Mouse (Mus musculus) naive thymus-derived CD4-positive, alpha-beta T cell, adult 2 months (primary cell): ENCODE measurements around the gene Gli1.

Experiments
- DNase-seq: peaks from one replicate; pipeline ENCODE4 v3.0.0-alpha.2; 2011; ENCODE audit warnings: low read depth

Gene Gli1

DNA sequence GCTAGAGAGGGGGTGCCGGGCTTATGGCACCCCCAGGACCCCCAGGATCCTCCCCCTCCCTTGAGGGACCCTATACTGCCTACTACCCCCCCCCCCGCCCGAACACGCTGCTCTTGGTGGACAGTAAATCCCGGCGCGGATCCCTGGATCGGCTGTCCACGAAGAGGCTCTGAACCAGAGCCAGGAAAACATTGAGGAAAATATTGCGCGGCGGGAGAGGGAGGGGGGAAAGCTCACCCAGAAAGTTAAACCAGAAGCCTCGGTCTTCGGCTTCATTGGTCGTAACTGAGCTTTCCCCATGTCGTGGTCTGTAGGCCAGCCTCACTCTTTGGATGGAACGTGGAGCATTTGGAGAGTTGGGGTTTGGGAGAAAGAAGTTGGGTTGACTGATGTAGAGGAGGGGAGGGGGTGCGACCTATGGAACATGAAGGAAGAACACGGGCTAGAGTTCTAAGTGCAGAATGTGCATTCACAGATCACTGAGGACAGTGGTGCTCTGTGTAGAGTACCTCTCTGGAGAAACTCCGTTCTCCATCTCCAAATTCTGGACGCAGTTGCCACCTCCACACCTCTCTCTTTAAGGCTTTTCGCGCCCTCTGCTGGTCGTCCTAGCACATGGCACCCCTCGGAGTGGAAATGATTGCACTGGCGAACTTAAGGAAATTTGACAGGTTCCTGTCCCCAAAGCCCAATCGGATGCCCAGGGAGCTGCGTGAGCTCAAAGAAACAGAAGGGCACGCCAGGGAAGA, at the start of gene Gli1:
TSS of gene Gli1 (minus strand) at position 84 of the 749 bp plus-strand sequence.
- peak; percentile 91 for DNase-seq

DNA sequence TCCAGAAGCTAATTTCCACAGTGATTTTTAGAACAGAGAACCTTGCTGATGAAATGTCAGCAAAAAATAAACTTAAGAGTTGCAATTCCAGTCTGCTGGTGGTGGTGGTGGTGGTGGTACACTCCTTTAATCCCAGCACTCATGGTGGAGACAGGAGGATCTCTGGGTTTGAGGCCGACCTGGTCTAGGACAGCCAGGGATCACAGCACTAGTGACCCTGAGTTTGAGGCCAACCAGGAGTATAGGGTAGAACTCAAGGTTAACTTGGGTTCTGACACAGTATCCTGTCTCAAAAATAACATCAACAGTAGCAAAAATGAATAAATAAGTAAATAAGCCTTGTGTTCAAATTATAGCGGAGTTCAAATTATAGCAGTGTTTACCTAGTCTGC, 40.0 kb upstream of the Gli1 start:
- DNase-seq, result no peak

DNA sequence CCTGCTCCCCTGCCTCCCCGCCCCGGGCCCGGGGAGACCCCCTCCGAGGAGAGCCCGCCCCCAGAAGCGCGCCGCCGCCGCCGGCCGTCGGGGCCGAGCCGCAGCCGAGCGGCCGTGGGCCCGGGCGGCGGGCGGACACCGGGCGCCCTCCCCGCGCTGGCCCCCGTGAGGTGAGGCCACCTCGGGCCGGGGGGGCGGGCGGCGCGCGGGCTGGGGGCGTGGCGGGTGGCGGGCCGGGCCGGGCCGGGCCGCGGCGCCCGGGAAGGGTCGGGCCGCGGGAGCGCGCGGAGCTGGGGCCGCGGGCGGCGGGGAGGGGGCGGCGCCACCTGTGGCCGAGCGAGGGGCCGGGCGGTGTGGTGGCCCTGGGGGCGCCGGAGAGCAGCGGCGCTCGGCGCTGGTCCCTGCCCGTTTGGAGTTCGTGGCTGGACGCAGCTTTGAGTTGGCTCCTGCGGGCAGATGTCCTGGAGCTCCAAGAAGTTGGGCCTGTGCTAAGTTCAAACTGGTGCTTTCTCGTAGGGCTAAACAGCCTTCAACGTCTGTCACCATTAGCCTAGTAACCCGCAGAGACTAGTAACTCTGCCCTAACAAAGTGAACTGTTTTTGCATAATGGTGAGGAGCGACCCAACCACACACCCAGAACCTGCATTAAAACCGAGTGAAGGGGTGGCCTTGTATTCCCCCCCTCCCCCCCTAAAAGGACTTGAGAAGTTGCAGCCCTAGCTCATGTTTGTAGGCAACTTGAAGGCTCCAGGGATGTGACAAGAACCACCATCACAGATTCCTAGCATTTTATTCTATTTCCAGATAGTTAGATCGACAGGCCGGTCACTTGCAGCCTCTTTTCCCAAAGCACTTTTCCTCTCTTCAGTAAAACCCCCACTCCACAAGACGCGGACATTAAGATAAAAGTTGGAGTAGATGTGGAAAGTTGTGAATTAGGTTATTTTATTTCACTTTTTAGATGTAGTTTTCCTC, 39.3 kb upstream of the Gli1 start:
- DNase-seq, result peak; percentile 74

DNA sequence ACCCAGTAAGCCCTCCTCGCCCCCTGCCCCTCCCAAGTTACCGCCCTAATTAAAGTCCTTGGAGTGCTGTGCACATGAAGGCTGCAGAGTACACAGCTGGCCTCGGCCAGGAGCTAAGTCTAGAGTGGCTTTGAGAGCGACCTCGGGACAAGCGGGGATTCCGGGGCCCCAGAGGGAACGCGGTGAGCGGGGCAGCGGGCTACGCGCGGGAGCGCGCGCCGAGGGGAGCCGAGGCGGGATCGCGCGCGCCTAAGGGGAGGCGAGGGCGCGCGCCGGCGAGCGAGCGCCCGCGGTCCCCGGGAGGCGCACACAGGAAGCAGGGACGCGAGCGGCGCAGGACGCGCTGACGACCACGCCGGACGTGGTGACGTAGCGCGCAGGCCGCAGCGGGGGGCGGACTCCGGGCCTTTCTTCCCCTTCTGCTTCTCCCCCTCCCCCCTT, 38.5 kb upstream of the Gli1 start, which contains the start of gene R3hdm2:
TSS of gene R3hdm2 (plus strand) at position 77 of the 441 bp plus-strand sequence.
- peak; percentile 93 for DNase-seq

DNA sequence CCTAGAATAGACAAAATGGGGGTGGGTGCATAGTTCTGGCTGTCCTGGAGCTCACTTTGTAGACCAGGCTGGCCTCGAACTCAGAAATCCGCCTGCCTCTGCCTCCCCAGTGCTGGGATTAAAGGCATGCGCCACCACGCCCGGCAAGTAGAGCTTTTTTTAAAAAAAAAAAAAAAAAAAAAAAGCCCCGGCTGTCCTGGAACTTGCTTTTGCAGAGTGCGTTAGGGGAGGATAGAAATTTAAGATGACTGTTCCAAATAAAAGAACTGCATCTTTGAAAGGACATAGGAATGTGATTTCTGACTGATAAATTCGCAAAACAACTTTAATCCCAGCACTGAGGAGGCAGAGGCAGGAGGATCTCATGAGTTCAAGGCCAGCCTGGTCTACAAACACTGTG, 37.9 kb upstream of the Gli1 start:
- DNase-seq, result no peak

DNA sequence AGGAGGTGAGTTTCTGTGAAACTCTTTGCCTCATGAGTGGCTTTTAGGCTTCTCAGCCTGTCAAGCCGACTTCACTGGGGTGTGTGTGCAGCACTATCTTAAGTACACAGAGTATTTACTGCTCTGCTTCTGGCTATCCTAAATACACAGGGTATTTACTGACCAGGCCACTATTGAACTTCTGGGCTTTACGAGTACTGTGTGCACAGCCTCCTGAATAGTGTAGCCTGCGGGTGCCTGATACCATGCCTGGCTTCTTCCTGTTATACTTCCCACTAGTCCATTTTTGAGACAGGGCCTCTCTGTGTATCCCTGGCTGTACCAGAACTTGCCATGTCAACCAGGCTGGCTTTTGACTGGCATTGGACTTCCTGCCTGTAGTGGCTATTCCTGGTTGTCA, 35.9 kb upstream of the Gli1 start:
- DNase-seq, result no peak

DNA sequence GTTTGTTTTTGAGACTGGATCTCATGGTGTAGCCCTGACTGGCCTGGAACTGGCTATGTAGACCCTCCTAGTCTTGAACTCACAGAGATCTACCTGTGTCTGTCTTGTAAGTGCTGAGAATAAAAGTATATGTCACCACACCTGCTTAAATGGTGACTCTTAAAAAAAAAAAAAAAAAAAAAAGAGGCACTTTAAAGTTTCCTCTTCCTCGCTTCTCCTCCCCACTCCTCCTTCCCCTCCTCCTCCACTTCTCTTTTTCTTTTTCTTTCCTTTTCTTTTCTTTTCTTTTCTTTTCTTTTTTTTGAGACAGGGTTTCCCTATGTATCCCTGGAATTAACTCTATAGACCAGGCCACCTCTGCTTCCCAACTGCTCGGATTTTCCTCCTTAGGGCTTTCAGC, 29.2 kb upstream of the Gli1 start:
- DNase-seq, result no peak

DNA sequence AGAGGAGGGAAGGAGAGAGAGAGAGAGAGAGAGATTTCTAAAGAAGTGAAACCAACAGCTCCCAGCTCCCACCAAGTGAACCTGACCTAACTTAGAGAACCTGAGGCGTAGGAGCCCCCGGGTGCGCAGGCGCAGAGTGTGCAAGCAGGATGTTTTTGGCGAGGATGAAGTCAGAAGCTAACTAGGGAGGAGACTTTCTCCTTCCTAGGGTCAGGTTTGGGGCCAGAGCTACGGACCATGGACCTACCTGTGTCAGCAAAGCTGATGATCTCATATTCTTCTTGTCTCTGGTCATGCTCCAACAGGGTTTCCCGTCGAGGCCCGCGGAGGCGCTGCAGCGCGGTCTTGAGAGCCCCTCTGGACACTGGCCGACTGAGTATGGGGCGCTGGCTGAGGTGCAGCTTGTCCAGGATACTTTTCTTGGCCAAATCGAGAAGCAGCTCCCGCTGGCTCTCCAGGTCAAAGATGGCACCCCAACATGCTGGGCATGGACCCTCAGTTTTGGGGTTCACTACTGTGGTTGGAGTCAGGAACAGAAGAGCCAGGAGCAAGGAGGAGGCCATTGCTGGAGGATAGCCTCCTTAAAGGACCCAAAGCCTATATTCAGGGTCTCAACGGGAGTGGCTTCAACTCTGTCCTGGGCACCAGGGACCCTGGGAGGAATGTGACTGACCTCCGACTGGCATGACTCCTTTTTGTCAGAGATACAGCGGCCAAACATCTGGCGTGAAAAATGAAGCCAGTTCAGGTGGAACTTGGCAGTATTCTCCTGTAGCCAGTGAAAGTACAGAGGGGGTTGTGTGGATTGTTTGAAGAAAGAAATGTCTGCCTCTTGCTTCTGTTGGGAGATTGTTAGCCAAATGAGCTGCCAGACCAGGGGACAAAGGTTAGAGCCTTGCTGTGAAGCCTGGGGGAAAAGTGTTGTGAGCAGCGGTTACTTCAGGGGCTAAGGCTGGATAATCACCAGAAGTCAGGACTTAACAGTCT, 28.4 kb upstream of the Gli1 start, which contains the start of gene Inhbc:
TSS of gene Inhbc (minus strand) at position 598 of the 987 bp plus-strand sequence.
- DNase-seq, result no peak

DNA sequence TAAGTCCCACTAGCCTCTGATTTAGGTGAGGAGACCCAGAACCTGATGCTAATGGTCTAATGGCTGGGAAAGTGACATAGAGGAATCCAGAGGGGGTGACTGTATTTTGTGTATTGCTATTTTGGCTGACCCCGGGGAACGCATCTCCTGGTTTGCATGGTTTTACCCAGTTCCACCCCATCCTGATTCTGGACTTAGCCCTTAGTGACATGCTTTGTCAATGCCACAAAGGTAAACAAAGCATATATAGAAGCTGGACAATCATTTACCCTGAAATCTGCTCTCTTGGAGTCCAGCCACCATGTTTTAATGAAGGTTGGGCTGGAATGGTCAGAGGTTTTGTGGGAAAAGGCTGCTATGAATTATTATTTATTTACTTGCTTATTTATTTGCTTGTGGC, 26.5 kb upstream of the Gli1 start:
- DNase-seq, result no peak

DNA sequence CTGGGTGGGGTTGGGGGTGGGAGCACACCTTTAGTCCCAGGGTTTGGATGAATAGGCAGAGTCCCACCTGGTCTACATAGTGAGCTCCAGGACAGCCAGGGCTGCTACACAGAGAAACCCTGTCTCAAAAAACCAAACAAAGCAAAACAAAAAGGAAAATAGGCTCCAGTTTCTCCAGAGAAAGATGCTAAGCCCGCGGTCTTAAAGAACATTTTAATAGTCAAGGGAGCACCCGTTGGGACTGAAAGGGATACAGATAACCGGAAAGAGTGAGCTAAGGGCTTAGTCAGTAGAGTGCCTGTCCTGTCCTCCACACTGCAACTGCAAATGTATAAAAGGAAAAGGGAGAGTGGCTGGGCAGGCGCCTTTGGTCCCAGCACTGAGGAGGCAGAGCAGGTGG, 25.3 kb upstream of the Gli1 start:
- DNase-seq, result no peak

DNA sequence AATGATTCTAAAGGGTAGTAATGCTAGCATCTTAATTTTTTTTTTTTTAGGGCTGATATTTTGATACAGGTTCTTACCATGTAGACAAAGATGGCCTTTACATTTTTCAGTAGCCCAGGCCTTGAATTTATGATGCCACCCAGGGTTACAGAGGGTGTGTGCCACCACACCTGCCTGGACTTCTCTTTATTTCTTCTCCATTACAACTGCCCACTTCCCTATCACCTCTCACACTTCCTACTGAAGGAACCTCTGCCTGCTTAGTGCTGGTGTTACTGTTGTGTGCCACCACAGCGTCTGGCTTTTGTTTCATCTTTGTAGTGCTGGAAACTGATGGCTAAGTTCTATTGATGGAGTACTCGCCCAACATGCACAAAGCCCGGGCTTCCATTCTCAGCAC, 18.9 kb upstream of the Gli1 start:
- DNase-seq, result no peak

DNA sequence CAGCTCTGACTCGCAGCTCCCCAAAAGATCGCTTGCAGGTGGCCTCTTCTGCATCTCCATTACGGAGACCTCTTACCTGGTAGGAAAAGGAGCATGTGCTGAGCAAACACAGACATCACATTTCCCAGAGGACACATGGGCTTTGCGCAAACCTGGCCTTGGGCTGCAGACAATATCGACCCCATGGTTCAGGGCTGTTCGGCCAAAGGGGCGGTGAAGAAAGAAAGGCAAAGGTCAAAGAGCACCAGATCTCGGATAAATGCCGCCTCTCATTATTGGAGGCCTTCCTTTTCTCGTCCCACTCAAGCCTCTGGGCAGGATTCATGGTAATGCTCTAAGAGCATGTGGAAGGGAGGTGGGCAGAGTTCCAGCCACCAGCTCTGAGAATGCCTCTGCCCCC, 13.6 kb upstream of the Gli1 start:
- DNase-seq, result no peak

DNA sequence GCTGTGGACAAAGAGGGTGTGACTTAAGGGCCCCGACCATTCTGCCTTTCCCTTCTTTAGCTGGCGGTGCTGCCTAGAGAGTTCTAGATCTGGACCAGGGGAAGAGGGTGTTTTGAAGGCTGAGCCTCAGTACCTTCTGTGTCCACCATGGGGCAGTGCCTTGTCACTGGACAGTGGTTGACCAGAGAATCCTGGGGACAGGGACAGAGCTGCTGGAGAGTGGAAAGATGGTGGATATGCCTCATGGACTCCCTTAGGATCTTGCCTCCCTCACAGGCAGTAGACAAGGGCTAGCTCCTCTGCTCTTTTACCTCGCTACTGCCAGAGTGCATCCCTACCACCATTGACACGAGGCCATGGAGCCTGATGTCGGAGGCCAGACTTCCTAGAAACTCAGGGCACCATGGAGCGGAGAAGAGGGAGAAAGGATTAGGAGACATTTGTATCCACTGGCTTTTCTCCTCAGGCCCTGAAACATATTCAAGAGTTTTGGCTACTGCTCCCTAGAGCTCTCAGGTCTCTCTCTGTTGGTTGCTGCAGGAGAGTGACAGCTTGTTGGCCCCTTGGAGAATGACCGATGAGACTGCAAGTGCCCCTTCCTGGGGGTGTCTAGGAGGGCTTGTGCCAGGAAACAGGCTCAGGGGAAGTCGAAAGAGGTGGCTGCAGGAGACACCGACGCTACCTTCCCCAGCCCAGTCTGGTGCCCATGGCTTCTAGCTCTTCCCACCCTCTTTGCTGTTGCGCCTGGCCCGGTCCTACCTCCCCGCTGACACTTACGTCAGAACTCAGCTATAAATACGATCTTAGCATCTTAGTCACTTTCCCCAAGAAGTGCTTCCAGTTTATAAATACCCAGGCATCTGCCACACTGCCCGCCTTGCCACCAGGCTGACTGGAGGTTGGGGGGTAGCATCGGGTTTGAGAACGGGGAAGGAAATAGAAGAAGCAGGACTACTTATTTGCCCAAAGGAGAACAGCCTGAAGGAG, 12.4 kb upstream of the Gli1 start, which contains the start of gene Inhbe:
TSS of gene Inhbe (minus strand) at position 503 of the 987 bp plus-strand sequence.
- no peak for DNase-seq

DNA sequence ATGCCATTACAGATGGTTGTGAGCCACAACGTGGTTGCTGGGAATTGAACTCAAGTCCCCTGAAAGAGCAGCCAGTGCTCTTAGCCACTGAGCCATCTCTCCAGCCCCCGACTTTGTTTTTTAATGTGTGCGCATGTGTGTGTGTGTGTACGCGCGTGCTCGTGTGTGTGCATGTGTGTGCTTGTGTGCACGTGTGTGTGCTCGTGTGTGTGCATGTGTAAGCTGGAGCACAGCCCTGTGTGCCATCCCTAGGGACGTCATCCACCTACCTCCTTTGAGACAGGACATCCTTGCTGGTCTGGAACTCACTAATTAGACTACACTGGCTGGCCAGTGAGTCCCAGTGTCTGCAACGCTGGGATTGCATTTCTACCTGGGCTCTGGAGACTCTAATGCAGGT, 11.0 kb upstream of the Gli1 start:
- DNase-seq, result no peak

DNA sequence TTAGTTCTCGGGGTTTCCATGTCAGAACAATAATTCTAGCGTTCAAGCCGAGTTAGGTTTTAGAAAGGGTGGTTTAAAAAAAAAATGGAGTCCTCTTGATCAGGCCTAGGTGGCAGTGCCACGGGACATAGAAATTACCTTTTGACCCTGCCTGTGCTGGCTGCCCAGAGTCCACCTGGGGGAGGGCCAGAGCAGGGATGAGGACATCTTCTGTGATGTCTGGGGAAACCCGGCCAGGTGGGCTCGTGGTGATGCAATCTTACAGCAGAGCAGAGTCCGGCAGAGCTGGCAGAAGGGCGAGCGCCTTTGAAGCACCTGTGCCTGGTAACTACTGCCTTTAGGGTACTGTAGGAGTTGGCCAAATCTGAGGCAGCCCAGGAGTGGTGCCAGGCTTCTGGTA, 10.4 kb upstream of the Gli1 start:
- no peak for DNase-seq

DNA sequence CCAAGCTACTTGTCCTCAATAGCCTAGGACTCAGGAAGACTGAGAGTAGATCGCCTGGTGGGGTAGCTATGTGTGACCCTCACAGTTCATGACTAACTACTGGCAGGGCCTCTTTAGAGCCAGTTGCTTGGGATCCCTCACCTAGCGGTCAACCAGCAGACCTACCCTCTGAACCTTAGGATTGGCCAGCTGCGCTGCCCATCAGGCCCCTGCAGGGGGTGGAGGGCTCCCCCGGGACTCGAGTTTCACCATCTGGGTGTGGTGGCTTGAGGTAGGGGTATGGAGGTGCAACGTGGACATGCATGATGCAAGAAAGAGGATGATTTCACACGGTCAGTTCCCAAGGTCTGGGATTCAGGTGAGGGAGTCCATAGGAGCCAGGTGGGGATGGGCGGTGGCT, 9.9 kb upstream of the Gli1 start:
- DNase-seq, result no peak

DNA sequence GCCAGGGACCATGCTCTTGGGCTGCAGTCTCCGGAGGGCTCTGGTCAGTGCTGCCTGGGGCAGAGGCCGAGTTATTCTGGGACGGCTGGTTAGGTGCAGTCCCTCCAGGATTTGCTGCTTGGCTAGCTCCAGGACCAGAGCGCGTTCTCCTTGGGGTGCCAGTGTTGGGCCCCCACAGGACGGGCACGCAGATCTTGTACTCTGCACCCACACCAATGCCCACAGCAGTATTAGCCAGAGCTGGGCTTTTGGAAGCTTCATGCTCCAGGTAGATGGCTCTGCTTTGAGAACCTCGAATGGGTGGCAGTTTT, 9.5 kb upstream of the Gli1 start:
- DNase-seq, result no peak

DNA sequence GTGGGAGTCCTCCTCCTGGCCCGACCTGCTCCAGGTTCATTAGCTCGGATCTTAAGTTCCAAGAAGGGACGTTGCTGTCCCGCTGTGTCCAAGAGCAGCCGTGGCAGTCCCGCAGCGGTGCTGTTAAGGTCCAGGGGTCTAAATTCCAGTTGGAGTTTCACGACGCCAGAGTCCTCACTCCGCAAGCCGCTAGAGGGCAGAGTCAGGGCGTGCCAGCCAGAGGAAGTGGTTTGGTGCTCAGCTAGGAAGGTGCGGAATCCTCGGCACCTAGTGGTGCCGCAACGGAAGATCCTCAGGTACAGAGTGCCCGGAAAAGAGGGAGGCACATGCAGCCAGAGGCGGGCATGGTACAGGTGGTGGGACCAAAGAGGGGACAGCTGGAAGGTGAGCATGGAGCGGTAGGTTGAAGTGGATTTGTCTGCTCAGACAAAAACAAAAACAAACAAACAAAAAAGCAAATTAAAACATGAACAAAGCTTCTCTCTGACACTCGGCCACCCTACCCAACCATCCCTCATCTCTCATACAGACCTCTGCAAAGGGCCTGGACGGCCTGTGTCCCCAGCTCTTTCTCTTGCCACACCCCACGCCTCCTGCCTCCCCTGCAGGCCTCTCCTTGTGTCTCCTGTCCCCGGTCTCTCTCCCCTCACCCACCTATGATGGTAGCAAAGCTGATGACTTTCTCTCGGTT, 9.0 kb upstream of the Gli1 start:
- DNase-seq, result peak; percentile 84

DNA sequence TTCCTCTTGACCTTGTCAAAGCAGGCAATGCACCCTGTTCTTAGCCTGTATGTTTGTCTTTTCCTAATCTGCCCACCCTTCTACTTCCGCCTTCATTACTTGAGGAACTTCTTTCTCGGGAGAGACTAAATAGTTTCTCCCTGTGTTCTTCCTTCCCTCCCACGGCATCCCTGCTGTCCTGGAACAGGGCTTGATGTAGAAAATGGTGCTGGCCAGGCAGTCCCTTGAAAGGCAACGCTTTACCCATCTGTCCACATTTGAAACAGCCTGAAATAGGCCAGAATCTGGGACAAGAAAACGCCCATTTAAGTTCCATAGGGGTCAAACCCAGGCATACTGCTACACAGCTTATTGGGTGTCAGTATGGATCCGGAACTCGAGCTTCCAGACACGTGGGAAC, 8.0 kb upstream of the Gli1 start:
- no peak for DNase-seq

DNA sequence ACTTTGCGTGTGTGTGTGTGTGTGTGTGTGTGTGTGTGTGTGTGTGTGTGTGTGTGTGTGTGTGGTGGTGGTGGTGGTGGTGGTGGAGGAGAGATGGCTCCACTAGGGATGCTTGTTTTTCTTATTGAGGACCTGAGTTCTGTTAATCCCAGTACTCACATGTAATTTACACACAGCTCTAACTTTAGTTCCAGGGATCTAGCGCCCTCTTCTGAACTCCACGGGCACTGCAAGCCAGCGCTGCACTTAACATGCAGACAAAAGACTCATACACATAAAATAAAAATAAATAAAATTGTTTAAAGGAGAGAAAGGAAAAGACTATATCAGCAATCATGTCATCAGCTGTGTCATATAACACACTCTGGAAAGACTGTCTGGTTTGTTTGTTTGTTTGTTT, 7.2 kb upstream of the Gli1 start:
- DNase-seq, result peak; percentile 57
